Mouse (Mus musculus) embryonic stem cell, embryonic (primary cell): ENCODE measurements around the gene Adipoq.

Experiments
- CTCF ChIA-PET, 4 experiments: fragments of 300-600 bp in 2 of 4; fragments of 350-600 bp in 2 of 4; sonication (Branson Sonifier 250); formaldehyde crosslinking; loops; one replicate each; lab custom pipeline; 2022; ENCODE audit warnings: inconsistent platforms in 2 of 4; lab: Charles Lee
- POLR2A ChIA-PET, 4 experiments: fragments of 300-600 bp in 2 of 4; fragments of 350-600 bp in 2 of 4; sonication (Branson Sonifier 250); formaldehyde crosslinking; loops; one replicate each; lab custom pipeline; 2022; ENCODE audit warnings: antibody characterized with exemption in 4 of 4, inconsistent platforms in 1 of 4; lab: Charles Lee

Gene Adipoq

GRCm38 (mm10) chr16:23201498-23201897 is 55.2 kb downstream of the Adipoq start:
- CTCF ChIA-PET = no interaction called here

More at GRCm38 (mm10) chr16:23201498-23201897, 55.2 kb downstream of the Adipoq start:
- POLR2A ChIA-PET = no interaction called here
